Mouse (Mus musculus): Measurements from ENCODE around the gene Serinc4.

Serinc4 gene

GRCm38 (mm10) chr2:121403296-121403695 is 53.3 kb downstream of the Serinc4 start:
- in situ Hi-C loops (cut with MboI, MseI) = no loop called here

GRCm38 (mm10) chr2:121396624-121397023 is 60.0 kb downstream of the Serinc4 start:
- in situ Hi-C loops (cut with MboI, MseI) = no loop called here

Data from regulatory T cell (primary cell).